Mouse (Mus musculus): ENCODE results near the gene Brms1. TPM values are rescaled to one million over a fixed set of nuclear protein-coding genes. Genes with fewer than 3 reads are reported as not detected.

The Brms1 gene
- total RNA-seq, 2 experiments from 2014 or later: 0.96 to 12.7 TPM

DNA sequence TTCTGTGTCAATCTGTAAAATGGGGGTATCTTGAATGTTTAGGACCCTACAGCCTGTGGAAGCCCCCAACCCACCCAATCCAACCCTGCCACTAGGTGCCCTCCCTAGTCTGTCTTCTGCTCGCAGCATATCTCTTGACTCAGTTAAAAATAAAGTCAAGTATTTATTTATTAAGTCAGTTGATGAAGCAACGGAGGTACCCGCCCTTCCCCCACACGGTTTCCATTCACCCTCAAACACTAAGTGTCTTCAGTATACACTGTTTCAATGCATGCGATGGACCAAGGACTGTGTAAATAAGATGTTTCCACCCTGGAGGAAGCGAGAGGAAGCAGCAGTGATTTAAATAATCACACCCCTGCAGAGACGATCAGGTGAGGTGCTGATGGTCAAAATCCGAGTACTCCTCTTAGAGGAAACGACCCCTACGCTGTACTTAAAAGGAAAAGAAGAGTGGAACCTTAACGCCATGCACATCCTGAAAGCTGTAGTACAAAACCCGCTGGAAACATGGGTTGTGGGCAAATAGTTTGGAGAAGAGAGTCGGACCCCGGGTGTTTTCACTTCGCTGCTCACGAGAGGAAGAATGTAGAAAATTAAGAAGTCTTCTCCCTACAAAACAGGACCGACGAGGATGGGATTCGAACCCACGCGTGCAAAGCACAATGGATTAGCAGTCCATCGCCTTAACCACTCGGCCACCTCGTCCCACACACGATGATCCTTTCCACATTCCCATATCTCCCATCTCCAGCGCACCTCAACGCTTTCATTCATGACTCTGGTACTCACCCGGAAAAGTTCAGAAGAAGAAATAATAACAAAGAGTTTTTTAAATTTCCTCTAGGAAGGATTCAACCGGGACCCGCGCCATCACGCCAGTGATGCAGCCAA is 3.2 kb upstream of the Brms1 start:
- ATAC-seq (replicated peaks; ENCODE audit: low FRiP score, poor library complexity, severe bottlenecking): no peak

DNA sequence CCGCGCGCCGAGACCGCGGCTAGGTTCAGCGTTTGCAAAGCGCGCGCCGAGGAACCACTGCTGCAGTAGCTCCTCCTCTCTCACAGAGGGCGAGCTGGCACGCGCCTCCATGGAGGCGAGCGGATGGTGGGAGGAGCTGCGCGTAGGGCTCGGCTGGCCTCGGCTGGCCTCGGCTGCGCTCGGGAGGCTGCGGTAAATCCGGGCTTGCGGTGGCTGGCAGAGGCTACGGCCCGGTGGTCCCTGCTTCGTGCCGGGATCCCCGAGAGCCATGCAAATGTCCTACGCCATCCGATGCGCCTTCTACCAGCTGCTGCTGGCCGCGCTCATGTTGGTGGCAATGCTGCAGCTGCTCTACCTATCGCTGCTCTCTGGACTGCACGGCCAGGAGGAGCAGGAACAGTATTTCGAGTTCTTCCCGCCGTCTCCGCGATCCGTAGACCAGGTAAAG is 2.4 kb upstream of the Brms1 start, which contains the start of the genes B4gat1 and AC124502.3:
B4gat1 (plus strand) TSS at position 118 of the 448 bp plus-strand sequence.
AC124502.3 (plus strand) TSS at position 183 of the 448 bp plus-strand sequence.
- peak; percentile 81 for ATAC-seq (replicated peaks; ENCODE audit: low FRiP score, poor library complexity, severe bottlenecking)

DNA sequence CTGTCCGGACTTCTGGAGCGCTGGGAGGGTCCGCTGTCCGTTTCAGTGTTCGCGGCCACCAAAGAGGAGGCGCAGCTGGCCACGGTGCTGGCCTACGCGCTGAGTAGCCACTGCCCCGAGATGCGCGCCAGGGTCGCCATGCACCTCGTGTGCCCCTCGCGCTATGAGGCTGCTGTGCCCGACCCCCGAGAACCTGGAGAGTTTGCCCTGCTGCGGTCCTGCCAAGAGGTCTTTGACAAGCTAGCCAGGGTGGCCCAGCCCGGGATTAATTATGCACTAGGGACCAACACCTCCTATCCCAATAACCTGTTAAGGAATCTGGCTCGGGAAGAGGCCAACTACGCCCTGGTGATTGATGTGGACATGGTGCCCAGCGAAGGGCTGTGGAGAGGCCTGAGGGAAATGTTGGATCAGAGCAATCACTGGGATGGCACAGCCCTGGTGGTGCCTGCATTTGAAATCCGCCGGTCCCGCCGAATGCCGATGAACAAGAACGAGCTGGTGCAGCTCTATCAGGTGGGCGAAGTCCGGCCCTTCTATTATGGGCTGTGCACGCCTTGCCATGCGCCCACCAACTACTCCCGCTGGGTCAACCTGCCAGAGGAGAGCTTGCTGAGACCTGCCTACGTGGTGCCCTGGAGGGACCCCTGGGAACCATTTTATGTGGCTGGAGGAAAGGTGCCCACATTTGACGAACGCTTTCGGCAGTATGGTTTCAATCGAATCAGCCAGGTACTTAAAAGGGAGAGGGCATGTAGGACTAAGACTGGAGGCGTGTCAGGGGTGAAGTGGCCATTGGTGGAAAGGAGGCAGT is 1.6 kb upstream of the Brms1 start:
- no peak for ATAC-seq (replicated peaks; ENCODE audit: low FRiP score, poor library complexity, severe bottlenecking)

DNA sequence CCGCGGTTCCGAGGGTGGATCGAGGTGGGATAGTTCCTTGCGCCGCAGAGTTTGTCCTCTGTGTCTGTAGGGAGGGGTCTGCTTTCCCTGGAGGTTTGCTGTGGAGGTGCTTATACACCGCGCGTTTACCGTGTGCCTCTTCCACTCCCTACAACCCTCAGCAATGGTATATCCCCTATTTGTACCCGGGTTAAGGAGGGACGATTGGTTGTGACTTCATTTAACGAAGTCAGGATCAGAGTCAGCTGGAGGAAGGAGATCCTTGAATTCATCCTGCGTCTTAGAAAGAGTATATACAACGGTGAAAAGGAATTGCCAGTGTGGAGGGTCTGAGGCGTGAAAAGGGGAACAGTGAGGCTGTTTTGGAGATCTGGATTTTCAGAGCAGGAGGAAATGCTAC is 434 bp downstream of the Brms1 start:
- ATAC-seq (replicated peaks; ENCODE audit: low FRiP score, poor library complexity, severe bottlenecking): peak; percentile 20

DNA sequence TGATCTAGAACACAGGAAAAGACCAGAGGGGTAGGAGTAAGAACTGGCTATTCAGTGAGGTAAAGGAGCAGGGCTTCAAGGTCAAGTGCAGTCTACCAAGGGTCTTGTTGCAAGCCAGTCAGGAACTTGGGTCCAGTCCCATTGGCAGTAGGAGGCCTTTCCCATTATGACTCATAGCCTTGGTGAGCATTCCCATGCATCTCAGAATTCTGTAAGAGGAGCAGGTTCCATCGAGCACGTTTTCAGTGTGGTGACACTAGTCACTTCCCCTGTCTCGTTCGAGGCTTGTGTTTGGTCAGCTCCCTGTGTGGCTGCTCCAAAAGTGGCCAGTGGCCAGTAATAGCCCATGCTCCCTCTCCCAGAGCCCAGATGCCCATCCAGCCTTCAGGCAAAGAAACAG is 4.4 kb downstream of the Brms1 start:
- ATAC-seq (replicated peaks; ENCODE audit: low FRiP score, poor library complexity, severe bottlenecking): no peak

DNA sequence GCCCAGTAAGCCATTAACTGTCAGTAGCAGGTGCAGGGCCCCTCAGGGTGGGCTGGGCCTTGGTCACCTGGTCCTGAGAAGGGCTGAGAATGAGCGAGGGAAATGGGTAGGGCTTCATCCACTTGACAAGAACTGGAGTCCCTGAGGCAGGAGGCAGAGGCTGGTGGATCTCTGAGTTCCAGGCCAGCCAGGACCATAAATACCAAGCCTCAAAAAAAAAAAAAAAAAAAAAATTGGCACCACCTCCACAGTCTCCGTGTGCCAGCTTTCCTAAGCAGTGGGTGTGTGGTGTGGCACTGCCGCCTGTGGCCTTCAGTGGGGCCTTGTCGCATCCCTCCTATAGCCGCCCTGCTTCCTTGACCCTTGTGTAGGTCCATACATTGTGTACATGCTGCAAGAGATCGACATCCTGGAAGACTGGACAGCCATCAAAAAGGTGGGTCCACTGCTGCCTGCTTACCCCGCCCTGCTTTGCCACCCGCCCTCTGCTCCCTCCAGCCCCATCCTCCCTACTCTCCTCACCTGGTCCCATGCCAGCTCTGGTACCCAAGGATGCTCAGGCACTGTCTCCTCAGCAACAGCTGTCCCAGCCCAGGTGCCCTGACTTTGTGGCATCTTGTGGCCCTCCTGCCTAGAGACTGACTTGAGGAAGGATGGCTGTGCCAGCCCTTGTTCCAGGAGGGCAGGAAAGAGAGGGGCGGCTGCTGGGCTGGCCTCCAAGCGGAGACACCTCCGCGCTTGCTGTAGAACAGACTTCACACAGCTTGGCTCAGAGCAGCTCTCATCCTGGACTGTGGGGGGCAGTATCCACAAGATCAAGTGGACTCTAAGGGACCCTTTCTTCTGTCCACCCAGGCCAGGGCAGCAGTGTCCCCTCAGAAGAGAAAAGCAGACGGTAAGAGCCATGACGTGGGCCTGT is 7.2 kb downstream of the Brms1 start:
- ATAC-seq (replicated peaks; ENCODE audit: low FRiP score, poor library complexity, severe bottlenecking): no peak

DNA sequence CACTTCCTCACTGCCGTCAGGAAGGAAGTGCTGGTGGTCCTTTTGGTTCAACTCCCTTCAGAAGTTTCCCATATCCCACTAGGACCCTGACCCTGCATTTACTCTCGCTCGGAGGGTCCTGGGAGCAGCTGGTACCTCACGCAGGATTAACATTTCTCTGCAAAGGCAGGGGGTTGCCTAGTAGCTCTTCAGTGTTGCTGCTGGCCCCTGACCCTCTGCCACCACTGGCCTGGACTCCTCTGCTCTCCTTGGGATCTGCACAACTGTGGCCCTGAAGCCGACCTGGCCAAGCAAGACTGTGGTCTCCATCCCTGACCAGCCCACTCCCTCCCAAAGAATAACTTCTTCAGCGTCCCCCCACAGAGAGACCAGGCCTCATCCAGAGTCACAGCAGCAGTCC is 8.2 kb downstream of the Brms1 start:
- ATAC-seq (replicated peaks; ENCODE audit: low FRiP score, poor library complexity, severe bottlenecking): no peak

DNA sequence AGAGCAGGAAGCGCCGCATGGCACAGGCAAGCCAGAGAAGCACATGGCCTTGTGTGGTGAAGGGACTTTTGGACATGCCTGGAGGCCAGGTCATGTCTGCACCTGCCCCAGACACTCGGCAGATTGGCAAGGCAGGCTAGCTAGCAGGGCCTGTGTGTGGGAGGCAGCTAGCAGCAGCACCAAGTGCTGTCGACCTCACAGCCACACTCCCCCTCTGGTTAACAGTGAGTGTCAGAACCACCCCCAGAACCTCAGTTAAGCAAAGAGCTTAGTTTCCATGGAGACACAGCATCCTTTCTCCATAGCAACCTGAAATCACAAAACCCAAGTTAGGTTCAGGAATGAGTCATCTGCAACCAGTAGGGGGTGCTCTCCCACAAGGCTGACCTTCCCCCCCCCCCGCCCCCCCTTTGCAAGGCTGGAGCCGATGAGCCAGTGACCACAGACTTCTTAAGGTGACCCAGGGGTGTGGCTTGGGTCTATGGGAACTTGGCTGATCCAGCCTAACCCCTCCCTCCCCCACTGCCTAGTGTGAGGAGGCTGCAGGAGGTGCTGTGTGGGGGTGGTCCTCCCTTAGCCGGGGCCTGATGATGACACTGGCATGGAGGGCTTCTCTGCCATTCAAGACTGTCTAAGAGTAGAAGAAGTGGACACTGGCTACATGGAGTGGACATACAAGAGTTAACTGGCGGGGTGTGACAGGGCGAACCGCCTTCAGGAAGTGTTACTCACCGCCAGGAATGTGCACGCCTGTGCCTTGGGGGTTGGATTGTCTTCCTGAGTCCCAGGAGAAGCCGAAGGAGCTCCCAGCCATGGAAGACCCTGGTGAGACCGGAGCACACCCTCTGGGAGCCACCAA is 9.1 kb downstream of the Brms1 start, which contains the start of gene Rin1:
Rin1 (plus strand) TSS at position 435 of the 859 bp plus-strand sequence.
- no peak for ATAC-seq (replicated peaks; ENCODE audit: low FRiP score, poor library complexity, severe bottlenecking)

DNA sequence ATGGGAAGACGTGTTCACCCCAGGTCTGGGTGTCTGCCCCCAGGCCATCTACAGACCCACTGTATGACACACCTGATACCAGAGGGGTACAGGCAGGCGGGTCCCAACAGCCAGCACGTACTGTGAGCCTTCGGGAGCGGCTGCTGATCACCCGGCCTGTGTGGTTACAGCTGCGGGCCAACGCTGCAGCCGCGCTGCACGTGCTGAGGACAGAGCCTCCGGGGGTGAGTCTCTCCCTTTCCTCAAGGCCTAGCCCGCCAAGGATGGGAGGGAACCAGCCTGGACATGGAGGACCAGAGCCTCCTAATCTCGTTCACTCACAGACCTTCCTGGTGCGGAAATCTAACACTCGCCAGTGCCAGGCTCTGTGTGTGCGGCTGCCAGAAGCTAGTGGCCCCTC is 9.9 kb downstream of the Brms1 start:
- no peak for ATAC-seq (replicated peaks; ENCODE audit: low FRiP score, poor library complexity, severe bottlenecking)

DNA sequence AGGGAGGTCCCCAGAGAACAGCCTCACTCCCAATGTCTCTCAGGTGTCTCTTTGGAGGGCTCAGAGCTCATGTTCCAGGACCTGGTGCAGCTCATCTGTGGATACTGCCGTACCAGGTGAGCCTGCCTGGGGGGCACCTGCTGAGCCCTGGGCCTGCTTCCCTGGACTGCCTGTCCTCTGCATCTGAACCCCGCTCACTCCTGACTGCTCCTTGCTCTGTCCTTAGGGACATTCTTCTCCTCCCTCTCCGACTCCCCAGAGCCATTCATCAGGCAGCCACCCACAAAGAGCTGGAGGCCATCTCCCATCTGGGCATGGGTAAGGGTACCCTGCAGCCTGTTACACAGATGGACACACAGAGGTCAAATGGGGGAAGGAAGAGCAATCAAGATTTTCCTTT is 10.4 kb downstream of the Brms1 start:
- ATAC-seq (replicated peaks; ENCODE audit: low FRiP score, poor library complexity, severe bottlenecking): no peak

DNA sequence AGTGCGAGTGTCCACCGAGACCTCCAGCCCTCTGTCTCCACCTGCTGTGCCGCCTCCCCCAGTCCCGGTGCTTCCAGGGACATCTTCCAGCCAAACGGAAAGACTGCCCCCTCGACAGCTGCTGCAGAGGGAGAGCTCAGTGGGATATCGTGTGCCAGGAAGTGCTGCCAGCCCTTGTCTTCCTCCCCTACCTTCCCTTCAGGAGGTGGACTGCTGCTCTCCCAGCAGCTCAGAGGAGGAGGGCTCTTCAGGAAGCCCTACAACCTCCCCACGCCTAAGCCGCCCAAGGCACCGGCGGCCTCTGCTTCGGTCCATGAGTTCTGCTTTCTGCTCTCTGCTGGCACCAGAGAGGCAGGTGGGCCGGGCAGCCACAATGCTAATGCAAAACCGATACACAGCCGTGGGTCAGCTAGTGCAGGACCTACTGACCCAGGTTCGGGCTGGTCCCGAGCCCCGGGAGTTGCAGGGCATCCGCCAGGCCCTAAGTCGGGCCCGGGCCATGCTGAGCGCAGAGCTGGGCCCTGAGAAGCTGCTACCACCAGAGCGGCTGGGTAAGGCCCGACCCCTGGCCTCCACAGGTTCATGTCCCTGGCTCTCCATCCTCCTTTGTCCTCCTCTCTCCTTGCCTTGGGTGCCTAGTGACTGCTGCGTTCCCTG is 11.1 kb downstream of the Brms1 start:
- ATAC-seq (replicated peaks; ENCODE audit: low FRiP score, poor library complexity, severe bottlenecking): no peak

DNA sequence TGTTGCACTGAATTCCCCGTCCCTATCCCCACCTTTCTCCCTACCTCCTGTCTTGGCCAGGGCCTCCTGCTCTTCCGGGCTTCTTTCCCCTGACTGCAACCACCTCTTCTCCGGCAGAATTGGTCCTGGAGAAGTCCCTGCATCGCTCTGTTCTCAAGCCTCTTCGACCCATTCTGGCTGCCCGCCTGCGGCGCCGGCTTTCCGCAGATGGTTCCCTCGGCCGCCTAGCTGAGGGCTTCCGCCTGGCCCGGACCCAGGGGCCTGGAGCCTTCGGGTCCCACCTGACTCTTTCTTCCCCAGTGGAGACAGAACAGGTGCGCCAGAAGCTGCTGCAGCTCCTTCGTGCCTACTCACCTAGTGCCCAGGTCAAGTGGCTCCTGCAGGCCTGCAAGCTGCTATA is 11.7 kb downstream of the Brms1 start:
- ATAC-seq (replicated peaks; ENCODE audit: low FRiP score, poor library complexity, severe bottlenecking): no peak

DNA sequence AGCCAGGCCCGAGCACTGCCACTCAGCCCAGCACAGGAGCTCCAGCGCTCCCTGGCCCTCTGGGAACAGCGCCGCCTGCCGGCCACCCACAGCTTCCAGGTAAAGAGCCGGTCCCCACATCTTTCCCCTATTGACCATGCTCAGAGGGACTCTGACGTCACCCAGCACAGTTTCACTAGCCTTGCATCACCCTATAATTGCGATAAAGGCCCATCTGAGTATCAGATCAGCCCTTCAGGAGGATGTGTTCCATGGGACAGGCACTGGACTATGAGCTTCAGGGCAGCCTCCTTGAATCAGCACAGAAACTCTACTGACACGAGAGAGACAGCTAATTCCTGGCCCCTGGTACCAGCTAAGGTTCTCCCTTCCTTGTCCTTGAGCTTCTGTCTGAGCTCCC is 12.8 kb downstream of the Brms1 start:
- 0 out of 2 replicates have a peak, but pooled peaks have one; percentile 57 for ATAC-seq (replicated peaks; ENCODE audit: low FRiP score, poor library complexity, severe bottlenecking)

DNA sequence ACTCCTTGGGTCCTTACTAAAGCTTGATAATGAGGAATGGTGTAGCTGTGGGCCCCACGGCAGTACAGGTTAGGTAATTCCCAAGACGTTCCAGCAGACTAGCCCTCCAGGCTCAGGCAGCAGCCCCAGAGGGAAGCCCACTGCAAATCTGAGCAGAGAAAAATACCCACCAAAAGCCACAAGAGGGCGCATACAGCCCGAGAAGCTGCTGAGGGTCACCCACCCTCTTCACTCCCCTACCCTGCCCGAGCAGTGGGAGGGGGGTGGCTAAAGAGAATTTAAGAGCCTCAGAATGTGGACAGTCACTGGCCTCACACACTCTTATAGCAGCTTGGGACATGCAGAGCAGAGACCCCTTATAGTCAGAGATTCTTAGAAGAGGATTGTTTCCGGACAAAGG is 15.1 kb downstream of the Brms1 start:
- 0 out of 2 replicates have a peak, but pooled peaks have one; percentile 34 for ATAC-seq (replicated peaks; ENCODE audit: low FRiP score, poor library complexity, severe bottlenecking)

DNA sequence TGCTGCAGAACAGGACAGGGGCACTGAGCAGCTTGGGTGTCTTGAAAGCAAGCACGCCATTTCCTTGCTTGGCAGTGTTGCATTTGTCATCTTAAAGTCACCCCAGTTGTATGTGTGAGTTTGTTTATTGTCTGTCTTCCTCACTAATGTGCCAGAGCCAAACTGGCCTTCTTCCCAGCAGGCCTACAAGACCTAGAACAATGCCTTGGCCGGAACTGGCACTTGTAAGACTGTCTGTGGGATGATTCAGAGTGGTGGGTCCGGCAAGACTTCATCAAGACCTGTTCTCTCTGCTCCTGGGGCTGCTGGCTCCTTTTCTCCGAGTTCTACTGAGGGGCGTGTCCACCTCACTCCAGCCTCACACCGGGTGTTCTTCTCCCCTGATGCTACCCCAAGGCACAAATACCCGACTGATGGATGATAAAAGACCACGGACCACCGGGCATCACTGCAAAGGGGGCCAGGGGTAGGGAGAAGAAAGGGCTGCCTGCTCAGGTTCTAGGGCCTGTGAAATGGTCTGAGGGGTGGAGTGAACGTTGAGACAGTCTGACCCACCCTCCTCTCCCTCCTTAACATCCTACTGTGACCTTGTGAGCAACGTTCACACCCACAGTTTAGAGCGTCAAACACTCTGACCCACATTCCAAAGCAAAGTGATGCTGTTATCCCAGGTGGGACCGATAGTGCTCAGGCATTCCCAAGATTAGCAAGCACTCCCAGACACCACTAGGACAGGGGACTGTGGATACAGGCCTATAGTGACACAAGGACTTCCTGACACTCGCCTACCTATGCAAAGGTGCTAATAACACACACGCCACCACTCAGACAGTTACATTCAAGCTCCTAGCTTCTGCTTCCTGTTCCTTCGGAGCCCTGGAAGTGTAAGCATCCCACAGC is 17.0 kb downstream of the Brms1 start:
- no peak for ATAC-seq (replicated peaks; ENCODE audit: low FRiP score, poor library complexity, severe bottlenecking)

DNA sequence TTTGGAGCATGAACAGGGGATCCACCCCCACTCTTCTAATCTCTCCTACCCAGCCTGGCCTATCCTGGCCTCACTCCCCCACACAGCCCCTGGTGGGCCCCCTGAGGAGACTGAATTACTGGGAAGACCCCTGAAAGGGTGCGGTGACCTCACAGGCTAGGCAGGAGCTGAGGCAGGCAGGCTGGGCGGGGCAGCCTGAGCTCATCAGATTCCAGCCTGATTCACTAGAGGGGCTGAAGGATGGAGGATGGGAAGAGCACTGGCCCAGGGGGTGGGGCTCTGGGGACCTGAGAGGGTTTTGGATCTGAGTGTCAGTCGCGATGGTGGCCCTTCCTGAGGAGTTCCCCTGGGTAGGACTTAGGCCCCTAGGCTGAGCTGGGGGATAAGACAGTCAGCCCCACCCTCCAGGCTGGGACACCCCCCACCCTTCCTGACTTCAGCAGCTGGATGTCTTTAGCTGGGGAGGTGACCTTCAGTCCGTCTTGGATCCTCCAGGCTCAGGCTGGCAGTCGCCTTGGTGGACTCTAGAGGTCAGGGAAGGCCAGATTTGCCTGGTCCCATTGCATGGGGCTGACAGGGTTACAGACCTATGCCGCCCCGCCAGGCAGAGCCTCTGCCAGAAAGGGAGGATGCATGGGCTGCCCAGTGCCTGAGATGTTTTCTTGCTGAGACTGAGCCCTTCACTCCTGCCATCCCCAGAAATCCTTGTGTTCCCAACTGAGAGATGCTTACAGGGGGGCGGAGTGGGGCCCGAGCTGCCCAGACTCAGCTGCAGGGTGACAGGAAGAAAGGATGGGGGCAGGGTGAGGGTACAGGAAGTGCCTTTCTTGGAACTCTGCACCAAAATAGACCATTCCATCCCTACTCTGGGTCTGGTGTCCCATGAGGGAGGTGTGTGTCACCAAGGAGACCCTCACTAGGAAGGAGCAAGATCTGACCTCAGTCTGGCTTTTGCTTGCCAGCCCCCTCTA is 17.9 kb downstream of the Brms1 start:
- no peak for ATAC-seq (replicated peaks; ENCODE audit: low FRiP score, poor library complexity, severe bottlenecking)

Data from erythroblast, adult 5-6 weeks (primary cell).